Mouse (Mus musculus): ENCODE results near the gene Zfr. TPM values are rescaled to one million over a fixed set of nuclear protein-coding genes. Genes with fewer than 3 reads are reported as not detected.

The Zfr gene
- polyA plus RNA-seq, 2 experiments, result 91.6 to 160 TPM

GRCm38 (mm10) chr15:12231462-12231861 lies 113.8 kb downstream of the Zfr start:
- peaks cover 8% of the 10 kb centered on the region; the same call in 1 of the 2 replicates for H3K4me1 ChIP-seq (ENCODE audit: control insufficient read depth, insufficient read depth, low read length)
- ATAC-seq (ENCODE audit: low FRiP score, low read depth), result no peak

GRCm38 (mm10) chr15:12232429-12232828 lies 114.8 kb downstream of the Zfr start:
- no peaks in the 10 kb centered on the region for H3K27me3 ChIP-seq (ENCODE audit: control insufficient read depth, insufficient read depth, low read length)
- TF ChIP-seq POLR2A (IDR thresholded peaks at IDR 0.05; ENCODE audit: borderline replicate concordance, extremely low read depth, insufficient read depth, insufficient read length), result no peak
- no peak overlapping the region for H3K4me2 ChIP-seq (replicated peaks; ENCODE audit: low read depth, low read length, severe bottlenecking)
- ATAC-seq (ENCODE audit: low FRiP score, low read depth) (no peak), DNase-seq (ENCODE audit: low spot score) (no peak)
- H3K4me1 ChIP-seq (ENCODE audit: control insufficient read depth, insufficient read depth, low read length), result peaks cover 8% of the 10 kb centered on the region; the same call in 1 of the 2 replicates
- no peaks in the 10 kb centered on the region for H3K9me3 ChIP-seq (ENCODE audit: control insufficient read depth, low read length)
- H3K9ac ChIP-seq (ENCODE audit: low read depth, low read length, severe bottlenecking), result no peak overlapping the region
- H3K4me3 ChIP-seq (replicated peaks; ENCODE audit: low read length), result no peak overlapping the region
- H3K36me3 ChIP-seq (ENCODE audit: control insufficient read depth, insufficient read depth, low read length), result peaks cover 38% of the 10 kb centered on the region
- H3K27ac ChIP-seq (replicated peaks; ENCODE audit: low read depth, low read length), result no peak overlapping the region
- 60% methylated on average over 11 of the region's 11 CpGs for WGBS

More at GRCm38 (mm10) chr15:12231462-12231861, 113.8 kb downstream of the Zfr start:
- no peak overlapping the region for H3K27ac ChIP-seq (replicated peaks; ENCODE audit: low read depth, low read length)
- H3K27me3 ChIP-seq (ENCODE audit: control insufficient read depth, insufficient read depth, low read length), result no peaks in the 10 kb centered on the region
- TF ChIP-seq POLR2A (IDR thresholded peaks at IDR 0.05; ENCODE audit: borderline replicate concordance, extremely low read depth, insufficient read depth, insufficient read length), result no peak
- no peaks in the 10 kb centered on the region for H3K9me3 ChIP-seq (ENCODE audit: control insufficient read depth, low read length)
- no peak overlapping the region for H3K9ac ChIP-seq (ENCODE audit: low read depth, low read length, severe bottlenecking)
- no peak for DNase-seq (ENCODE audit: low spot score)
- H3K4me3 ChIP-seq (replicated peaks; ENCODE audit: low read length), result no peak overlapping the region
- H3K36me3 ChIP-seq (ENCODE audit: control insufficient read depth, insufficient read depth, low read length), result peaks cover 36% of the 10 kb centered on the region
- H3K4me2 ChIP-seq (replicated peaks; ENCODE audit: low read depth, low read length, severe bottlenecking), result no peak overlapping the region
- 84% methylated on average over 6 of the region's 6 CpGs for WGBS

GRCm38 (mm10) chr15:12233021-12233420 lies 115.4 kb downstream of the Zfr start:
- DNase-seq (ENCODE audit: low spot score), result no peak
- H3K4me2 ChIP-seq (replicated peaks; ENCODE audit: low read depth, low read length, severe bottlenecking), result no peak overlapping the region
- H3K36me3 ChIP-seq (ENCODE audit: control insufficient read depth, insufficient read depth, low read length), result peaks cover 44% of the 10 kb centered on the region
- no peaks in the 10 kb centered on the region for H3K27me3 ChIP-seq (ENCODE audit: control insufficient read depth, insufficient read depth, low read length)
- no peak overlapping the region for H3K9ac ChIP-seq (ENCODE audit: low read depth, low read length, severe bottlenecking)
- no peak overlapping the region for H3K27ac ChIP-seq (replicated peaks; ENCODE audit: low read depth, low read length)
- ATAC-seq (ENCODE audit: low FRiP score, low read depth), result no peak
- 89% methylated on average over 4 of the region's 4 CpGs for WGBS
- no peak overlapping the region for H3K4me3 ChIP-seq (replicated peaks; ENCODE audit: low read length)
- peaks cover 8% of the 10 kb centered on the region; the same call in 1 of the 2 replicates for H3K4me1 ChIP-seq (ENCODE audit: control insufficient read depth, insufficient read depth, low read length)
- TF ChIP-seq POLR2A (IDR thresholded peaks at IDR 0.05; ENCODE audit: borderline replicate concordance, extremely low read depth, insufficient read depth, insufficient read length), result no peak
- H3K9me3 ChIP-seq (ENCODE audit: control insufficient read depth, low read length), result no peaks in the 10 kb centered on the region

MicroRNAs encoded within 50 kb of the gene (microRNA counts, 519-probe panel; counts per million panel counts)
- 1,400 counts per million, percentile 9 among the panel's probes with 10 or more counts for microRNA mmu-miR-1898

Small RNA genes within 50 kb of the gene (microRNA-seq; reads per million reads assigned to microRNA genes)
- gene Mir1898, result not detected

Other genes with a start within 250 kb of the Zfr start
- 10.4 and 10.9 TPM in 2 replicates for gene Npr3, start 210.5 kb upstream of the Zfr start, polyA plus RNA-seq (2012; rRNA removed)
- gene Npr3, start 210.5 kb upstream of the Zfr start, polyA plus RNA-seq (2014; fragmentation: Nextera tagmentation; extraction: Ambion mirVana), result 6.3 and 6.9 TPM in 2 replicates
- gene Sub1, start 120.8 kb upstream of the Zfr start, polyA plus RNA-seq (2012; rRNA removed), result 133 and 226 TPM in 2 replicates
- 726 and 728 TPM in 2 replicates for gene Sub1, start 120.8 kb upstream of the Zfr start, polyA plus RNA-seq (2014; fragmentation: Nextera tagmentation; extraction: Ambion mirVana)
- 20.7 and 25.2 TPM in 2 replicates for gene Mtmr12, start 87.2 kb downstream of the Zfr start, polyA plus RNA-seq (2012; rRNA removed)
- 16.6 and 18.2 TPM in 2 replicates for gene Mtmr12, start 87.2 kb downstream of the Zfr start, polyA plus RNA-seq (2014; fragmentation: Nextera tagmentation; extraction: Ambion mirVana)
- gene Golph3, start 203.6 kb downstream of the Zfr start, polyA plus RNA-seq (2012; rRNA removed), result 99.9 and 132 TPM in 2 replicates
- gene Golph3, start 203.6 kb downstream of the Zfr start, polyA plus RNA-seq (2014; fragmentation: Nextera tagmentation; extraction: Ambion mirVana), result 112 and 115 TPM in 2 replicates
- gene 1810049J17Rik, start 204.1 kb downstream of the Zfr start, polyA plus RNA-seq (2012; rRNA removed), result not detected in 2 replicates
- gene 1810049J17Rik, start 204.1 kb downstream of the Zfr start, polyA plus RNA-seq (2014; fragmentation: Nextera tagmentation; extraction: Ambion mirVana), result 0.62 and 2.1 TPM in 2 replicates